Mouse (Mus musculus) forebrain, postnatal 0 days (tissue): ENCODE data around the gene Trim33. TPM values are rescaled to one million over a fixed set of nuclear protein-coding genes. Genes with fewer than 3 reads are reported as not detected.
A peak's percentile ranks its signal among the peaks of the same experiment; 100 is the strongest.

Experiments used
- ATAC-seq: fragments of 200-750 bp; cut with Nextera tagmentation; 2 replicates; pipeline ENCODE4 v1.8.0; 2017; ENCODE audit warnings: mild to moderate bottlenecking, moderate library complexity
- DNase-seq: peaks from one replicate; pipeline ENCODE4 v3.0.0-alpha.2; 2015
- H3K27ac ChIP-seq: fragments of 300-500 bp; sonication (generic); 2 replicates; pipeline ENCODE4 v1.5.1; 2014; ENCODE audit warnings: low read depth, mild to moderate bottlenecking, antibody characterized with exemption, low read length, moderate library complexity, mixed read lengths
- H3K27me3 ChIP-seq: fragments of 300-500 bp; sonication (generic); 2 replicates; pipeline ENCODE4 v1.6.1; 2014; ENCODE audit warnings: mild to moderate bottlenecking, low read length, mixed read lengths; ENCODE audit not compliant: insufficient read depth
- H3K36me3 ChIP-seq: fragments of 300-500 bp; sonication (generic); 2 replicates; pipeline ENCODE4 v1.6.1; 2014; ENCODE audit warnings: mild to moderate bottlenecking, moderate library complexity; ENCODE audit not compliant: insufficient read depth
- H3K4me1 ChIP-seq: fragments of 300-500 bp; sonication (generic); 2 replicates; pipeline ENCODE4 v1.6.1; 2014; ENCODE audit warnings: antibody characterized with exemption; ENCODE audit not compliant: insufficient read depth
- H3K4me2 ChIP-seq: fragments of 300-500 bp; sonication (generic); 2 replicates; pipeline ENCODE4 v1.6.1; 2014; ENCODE audit warnings: low read depth, mild to moderate bottlenecking, moderate library complexity
- H3K4me3 ChIP-seq: fragments of 300-500 bp; sonication (generic); 2 replicates; pipeline ENCODE4 v1.5.1; 2014; ENCODE audit warnings: low read depth, low read length, mixed read lengths
- H3K9ac ChIP-seq: fragments of 300-500 bp; sonication (generic); 2 replicates; pipeline ENCODE4 v1.6.1; 2014; ENCODE audit warnings: mild to moderate bottlenecking
- H3K9me3 ChIP-seq: fragments of 300-500 bp; sonication (generic); 2 replicates; pipeline ENCODE4 v1.6.1; 2016; ENCODE audit warnings: low read length
- CTCF ChIP-seq: sonication (generic); IDR thresholded peaks from 2 replicates; pipeline ENCODE4 v1.5.1; 2016; ENCODE audit warnings: antibody characterized with exemption, control low read depth, low read depth
- WGBS: fragments of 180-500 bp; shearing (Covaris S2); extraction: QIAGEN DNeasy Blood & Tissue Kit; methylation state at CpG from one replicate; pipeline ENCODE4 v1.1.7; 2014; 5-methylcytosine and 5-hydroxymethylcytosine counted together
- polyA plus RNA-seq: library from polyadenylated mRNA; unstranded; fragments of >200 nt; fragmentation: Nextera tagmentation; extraction: Ambion mirVana; gene quantifications from 2 replicates; pipeline ENCODE4 v1.2.1, GENCODE M21; 2015
- total RNA-seq: library from RNA; depleted of rRNA; stranded (reverse); fragments of >200 nt; gene quantifications from 2 replicates; pipeline ENCODE4 v1.2.3, GENCODE M21; 2014

The Trim33 gene
- total and polyA plus RNA-seq, 2 experiments from 2014 or later, result 12.5 to 65.5 TPM

GRCm38 (mm10) chr3:103384949-103385348 is 105.9 kb downstream of the Trim33 start:
- ATAC-seq (no peak), DNase-seq (no peak)
- H3K4me2 ChIP-seq, result no peak overlapping the region
- no peak overlapping the region for H3K27ac ChIP-seq
- no peak for TF ChIP-seq CTCF
- no peak overlapping the region for H3K9ac ChIP-seq
- WGBS, result 78% methylated on average over 5 of the region's 5 CpGs
- no peak overlapping the region for H3K4me3 ChIP-seq
- H3K36me3 ChIP-seq, result no peaks in the 10 kb centered on the region
- H3K9me3 ChIP-seq, result no peaks in the 10 kb centered on the region
- H3K4me1 ChIP-seq, result no peaks in the 10 kb centered on the region
- H3K27me3 ChIP-seq, result no peaks in the 10 kb centered on the region

DNA sequence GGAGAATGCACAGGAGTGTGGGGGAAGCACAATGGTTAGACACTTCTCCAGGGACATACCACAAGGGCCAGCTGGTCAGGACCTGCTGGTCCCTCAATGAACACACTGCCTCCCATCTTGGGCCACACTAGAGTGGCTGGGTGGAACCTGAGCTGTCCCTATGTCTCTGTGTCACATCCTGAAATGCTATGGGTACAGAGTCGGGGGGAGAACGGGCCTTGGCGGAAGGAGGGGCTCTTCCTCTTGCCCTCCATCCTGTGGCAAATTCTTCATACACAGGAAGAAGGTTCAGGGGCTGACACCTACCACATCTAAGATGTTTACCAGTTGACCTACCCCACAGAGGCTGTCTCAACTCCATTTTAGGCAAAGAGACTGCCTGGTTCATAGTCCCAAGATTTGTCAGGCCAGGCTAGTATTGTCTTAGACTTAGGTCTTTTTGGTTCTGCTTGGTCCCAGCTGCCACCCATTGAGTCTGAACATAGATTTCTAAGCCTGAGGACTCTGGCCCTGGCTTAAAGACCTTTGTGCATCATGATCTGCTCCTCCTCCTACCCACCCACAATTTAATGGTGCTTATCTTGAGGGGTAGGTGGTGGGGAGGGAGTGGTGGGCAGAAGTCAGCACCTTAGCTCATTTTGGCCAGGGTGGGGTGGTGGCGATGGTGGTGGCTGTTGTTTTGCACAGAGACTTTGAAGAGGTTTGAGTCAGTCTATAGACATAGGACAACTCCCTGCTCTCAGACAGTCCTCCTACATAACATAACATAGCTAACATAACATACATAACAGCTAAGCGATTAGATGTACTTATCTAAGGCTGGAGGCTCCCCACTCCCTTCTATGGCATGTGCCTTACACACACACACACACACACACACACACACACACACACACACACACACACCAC is 106.5 kb downstream of the Trim33 start:
- H3K36me3 ChIP-seq, result no peaks in the 10 kb centered on the region
- H3K4me3 ChIP-seq, result no peak overlapping the region
- ATAC-seq, result no peak
- no peaks in the 10 kb centered on the region for H3K27me3 ChIP-seq
- H3K4me2 ChIP-seq, result no peak overlapping the region
- H3K4me1 ChIP-seq, result no peaks in the 10 kb centered on the region
- H3K9ac ChIP-seq, result no peak overlapping the region
- H3K27ac ChIP-seq, result no peak overlapping the region
- no peak for DNase-seq
- 87% methylated on average over 5 of the region's 5 CpGs for WGBS
- no peak for TF ChIP-seq CTCF
- no peaks in the 10 kb centered on the region for H3K9me3 ChIP-seq

DNA sequence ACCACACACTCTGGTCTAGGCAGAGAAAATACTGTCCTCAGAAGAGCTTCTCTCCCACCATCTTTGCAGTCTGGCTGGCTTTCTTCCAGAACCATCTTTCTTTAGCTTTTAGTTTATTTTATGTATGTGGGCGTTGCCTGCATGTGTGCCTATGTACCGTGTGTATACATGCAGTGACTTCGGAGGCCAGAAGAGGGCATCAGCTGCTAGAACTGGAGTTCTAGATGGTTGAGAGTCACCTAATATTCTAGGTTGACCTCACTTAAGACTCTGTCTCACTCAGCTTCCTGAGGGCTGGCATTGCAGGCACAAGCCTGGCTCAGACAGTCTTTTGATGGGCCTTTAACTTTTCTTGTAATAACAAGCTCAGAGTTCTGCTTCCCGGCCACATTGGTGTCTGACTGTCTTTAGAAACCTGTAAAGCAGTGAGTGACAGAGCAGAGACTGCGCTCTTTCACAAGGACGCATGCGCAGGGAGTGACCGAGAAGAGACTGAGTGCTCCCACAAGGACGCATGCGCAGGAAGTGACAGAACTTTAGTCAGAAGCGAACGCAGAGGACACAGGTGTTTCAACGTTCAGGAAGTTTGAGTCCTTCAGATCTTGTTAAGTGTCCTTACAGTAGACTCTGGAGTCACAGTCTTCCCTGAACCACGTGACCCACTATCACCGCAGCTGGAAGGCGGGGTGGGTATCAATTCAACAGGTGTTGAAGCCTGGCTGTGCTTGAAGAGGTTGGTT is 107.4 kb downstream of the Trim33 start:
- no peak overlapping the region for H3K27ac ChIP-seq
- H3K36me3 ChIP-seq, result no peaks in the 10 kb centered on the region
- TF ChIP-seq CTCF, result 0 out of 2 replicates have a peak, but pooled peaks have one; percentile 30
- no peak overlapping the region for H3K4me3 ChIP-seq
- no peaks in the 10 kb centered on the region for H3K4me1 ChIP-seq
- H3K27me3 ChIP-seq, result no peaks in the 10 kb centered on the region
- DNase-seq (no peak), ATAC-seq (peak; percentile 34; the same call in 1 of the 2 replicates)
- no peaks in the 10 kb centered on the region for H3K9me3 ChIP-seq
- H3K4me2 ChIP-seq, result no peak overlapping the region
- no peak overlapping the region for H3K9ac ChIP-seq
- 91% methylated on average over 16 of the region's 16 CpGs for WGBS

DNA sequence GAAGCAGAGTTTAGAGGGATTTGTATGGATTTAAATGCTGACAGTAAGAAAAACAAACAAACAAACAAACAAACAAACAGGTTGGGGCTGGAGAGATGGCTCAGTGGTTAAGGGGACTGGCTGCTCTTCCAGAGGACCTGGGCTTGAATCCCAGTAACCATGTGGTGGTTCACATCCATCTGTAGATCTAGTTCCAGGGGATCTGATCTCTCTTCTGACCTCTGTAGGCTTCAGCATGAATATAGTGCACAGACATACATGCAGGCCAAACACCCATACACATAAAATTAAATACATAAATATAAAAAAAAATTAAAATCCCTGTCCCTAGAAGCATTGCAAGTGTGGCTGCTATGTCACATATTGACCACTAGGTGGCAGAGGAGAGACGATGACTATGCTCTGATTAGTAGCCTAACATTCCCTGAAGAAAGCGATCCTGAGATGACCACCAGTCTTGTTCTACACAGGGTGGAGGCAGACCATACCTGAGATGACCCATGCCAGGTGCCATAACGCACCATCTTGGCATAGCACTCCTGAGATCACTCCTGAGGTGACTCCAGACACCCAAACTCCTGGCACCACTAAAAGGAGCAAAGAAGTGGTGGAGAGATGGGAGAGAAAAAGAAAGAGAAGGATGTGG is 113.6 kb downstream of the Trim33 start:
- Histone ChIP-seq H3K9me3 (no peaks in the 10 kb centered on the region), H3K9ac (no peak overlapping the region), H3K4me3 (no peak overlapping the region), H3K4me1 (no peaks in the 10 kb centered on the region), H3K4me2 (no peak overlapping the region), H3K36me3 (no peaks in the 10 kb centered on the region), H3K27ac (no peak overlapping the region), H3K27me3 (no peaks in the 10 kb centered on the region)
- peak; percentile 94 for TF ChIP-seq CTCF
- WGBS, result under 1% methylated on average over 3 of the region's 3 CpGs
- ATAC-seq, result peak; percentile 82
- peak; percentile 81 for DNase-seq

DNA sequence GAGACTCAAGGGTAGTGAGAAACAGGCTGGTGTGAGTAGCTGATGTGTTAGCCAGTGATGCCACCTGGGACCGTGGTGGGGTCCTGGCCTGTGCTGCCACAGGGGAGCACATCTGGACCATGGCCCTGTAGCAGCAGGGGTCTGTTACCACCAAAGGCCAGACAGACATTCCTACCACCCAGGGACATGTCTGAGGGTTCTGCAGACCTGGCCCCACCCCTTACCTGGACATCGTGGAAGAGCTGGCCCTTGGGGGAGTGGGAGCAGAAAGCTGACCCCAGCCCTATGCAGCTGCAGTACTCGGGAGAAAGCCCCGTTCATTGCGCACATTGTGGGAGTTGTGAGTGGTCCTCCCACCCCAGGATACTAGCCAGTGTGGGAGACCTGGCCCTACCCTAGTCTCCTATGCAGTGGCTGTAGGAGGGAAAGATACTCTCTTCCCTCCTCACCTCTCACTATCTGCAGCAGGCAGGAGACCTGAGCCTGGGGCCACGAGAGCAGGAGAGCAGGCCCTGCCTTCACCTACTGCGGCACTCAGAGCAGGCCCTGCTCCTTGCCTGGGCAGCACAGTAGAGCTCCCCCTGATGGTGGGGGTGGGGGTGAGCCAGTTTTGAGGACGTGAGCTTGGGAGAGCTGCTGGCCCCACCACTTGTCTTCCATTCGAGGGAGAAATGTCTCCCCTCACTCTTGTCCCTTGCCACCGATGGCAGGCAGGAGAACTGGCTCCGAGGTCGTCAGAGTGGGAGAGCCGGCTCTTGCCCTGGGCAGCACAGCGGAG is 114.4 kb downstream of the Trim33 start:
- Histone ChIP-seq H3K4me1 (no peaks in the 10 kb centered on the region), H3K4me2 (no peak overlapping the region), H3K36me3 (no peaks in the 10 kb centered on the region), H3K4me3 (no peak overlapping the region), H3K9me3 (no peaks in the 10 kb centered on the region), H3K9ac (no peak overlapping the region), H3K27ac (no peak overlapping the region), H3K27me3 (no peaks in the 10 kb centered on the region)
- peak; percentile 2; the same call in 1 of the 2 replicates for ATAC-seq
- 84% methylated on average over 14 of the region's 14 CpGs for WGBS
- DNase-seq, result no peak
- no peak for TF ChIP-seq CTCF

GRCm38 (mm10) chr3:103394121-103394520 is 115.0 kb downstream of the Trim33 start:
- 84% methylated on average over 2 of the region's 2 CpGs for WGBS
- H3K9me3 ChIP-seq, result no peaks in the 10 kb centered on the region
- H3K27me3 ChIP-seq, result no peaks in the 10 kb centered on the region
- H3K36me3 ChIP-seq, result no peaks in the 10 kb centered on the region
- no peak for TF ChIP-seq CTCF
- ATAC-seq (no peak), DNase-seq (no peak)
- no peak overlapping the region for H3K4me2 ChIP-seq
- no peaks in the 10 kb centered on the region for H3K4me1 ChIP-seq
- H3K9ac ChIP-seq, result no peak overlapping the region
- H3K27ac ChIP-seq, result no peak overlapping the region
- H3K4me3 ChIP-seq, result no peak overlapping the region
